Mouse (Mus musculus): ENCODE data around the gene Zkscan1. TPM values are rescaled to one million over a fixed set of nuclear protein-coding genes. Genes with fewer than 3 reads are reported as not detected.

Gene Zkscan1
- polyA plus RNA-seq, 1 experiment: 9.4 TPM

Other genes with a start within 250 kb of the Zkscan1 start
- 1.3 TPM in 1 of 2 replicates, not detected in the other for gene Pilra, start 248.8 kb upstream of the Zkscan1 start, polyA plus RNA-seq (2012; ENCODE audit: insufficient read depth, insufficient read length, missing spikeins)
- gene Pilrb1, start 227.0 kb upstream of the Zkscan1 start, polyA plus RNA-seq (2012; ENCODE audit: insufficient read depth, insufficient read length, missing spikeins): 1.0 and 1.4 TPM in 2 replicates
- gene Pilrb2, start 213.3 kb upstream of the Zkscan1 start, polyA plus RNA-seq (2012; ENCODE audit: insufficient read depth, insufficient read length, missing spikeins): 2.5 and 5.5 TPM in 2 replicates
- not detected in 2 replicates for gene Cyp3a13, start 163.5 kb upstream of the Zkscan1 start, polyA plus RNA-seq (2012; ENCODE audit: insufficient read depth, insufficient read length, missing spikeins)
- 0.24 TPM in 1 of 2 replicates, not detected in the other for gene Gjc3, start 122.0 kb upstream of the Zkscan1 start, polyA plus RNA-seq (2012; ENCODE audit: insufficient read depth, insufficient read length, missing spikeins)
- 2.9 TPM in 1 of 2 replicates, not detected in the other for gene Azgp1, start 103.6 kb upstream of the Zkscan1 start, polyA plus RNA-seq (2012; ENCODE audit: insufficient read depth, insufficient read length, missing spikeins)
- not detected in 2 replicates for gene Smok3a, start 63.8 kb upstream of the Zkscan1 start, polyA plus RNA-seq (2012; ENCODE audit: insufficient read depth, insufficient read length, missing spikeins)
- not detected in 2 replicates for gene Smok3b, start 63.7 kb upstream of the Zkscan1 start, polyA plus RNA-seq (2012; ENCODE audit: insufficient read depth, insufficient read length, missing spikeins)
- not detected in 2 replicates for gene Smok3c, start 31.9 kb upstream of the Zkscan1 start, polyA plus RNA-seq (2012; ENCODE audit: insufficient read depth, insufficient read length, missing spikeins)
- gene Zscan21, start 31.8 kb downstream of the Zkscan1 start, polyA plus RNA-seq (2012; ENCODE audit: insufficient read depth, insufficient read length, missing spikeins): 7.5 and 10.5 TPM in 2 replicates
- 6.6 and 6.8 TPM in 2 replicates for gene Zfp113, start 70.7 kb downstream of the Zkscan1 start, polyA plus RNA-seq (2012; ENCODE audit: insufficient read depth, insufficient read length, missing spikeins)
- gene Cops6, start 76.0 kb downstream of the Zkscan1 start, polyA plus RNA-seq (2012; ENCODE audit: insufficient read depth, insufficient read length, missing spikeins): 150 and 170 TPM in 2 replicates
- gene Ap4m1, start 86.9 kb downstream of the Zkscan1 start, polyA plus RNA-seq (2012; ENCODE audit: insufficient read depth, insufficient read length, missing spikeins): 12.0 and 12.4 TPM in 2 replicates
- gene Mcm7, start 87.3 kb downstream of the Zkscan1 start, polyA plus RNA-seq (2012; ENCODE audit: insufficient read depth, insufficient read length, missing spikeins): 8.5 and 10.4 TPM in 2 replicates
- gene Taf6, start 102.4 kb downstream of the Zkscan1 start, polyA plus RNA-seq (2012; ENCODE audit: insufficient read depth, insufficient read length, missing spikeins): 18.0 and 22.4 TPM in 2 replicates
- 8.0 and 11.0 TPM in 2 replicates for gene Cnpy4, start 102.4 kb downstream of the Zkscan1 start, polyA plus RNA-seq (2012; ENCODE audit: insufficient read depth, insufficient read length, missing spikeins)
- 4.6 and 5.8 TPM in 2 replicates for gene Mblac1, start 109.2 kb downstream of the Zkscan1 start, polyA plus RNA-seq (2012; ENCODE audit: insufficient read depth, insufficient read length, missing spikeins)
- not detected in 2 replicates for gene Nxpe5, start 140.8 kb downstream of the Zkscan1 start, polyA plus RNA-seq (2012; ENCODE audit: insufficient read depth, insufficient read length, missing spikeins)
- gene Lamtor4, start 170.4 kb downstream of the Zkscan1 start, polyA plus RNA-seq (2012; ENCODE audit: insufficient read depth, insufficient read length, missing spikeins): 102 and 115 TPM in 2 replicates
- 5.1 and 7.1 TPM in 2 replicates for gene BC037034, start 178.9 kb downstream of the Zkscan1 start, polyA plus RNA-seq (2012; ENCODE audit: insufficient read depth, insufficient read length, missing spikeins)
- not detected in 2 replicates for gene Gal3st4, start 187.8 kb downstream of the Zkscan1 start, polyA plus RNA-seq (2012; ENCODE audit: insufficient read depth, insufficient read length, missing spikeins)
- gene Gm43720, start 194.9 kb downstream of the Zkscan1 start, polyA plus RNA-seq (2012; ENCODE audit: insufficient read depth, insufficient read length, missing spikeins): not detected in 2 replicates
- not detected in 2 replicates for gene Gpc2, start 194.9 kb downstream of the Zkscan1 start, polyA plus RNA-seq (2012; ENCODE audit: insufficient read depth, insufficient read length, missing spikeins)
- not detected in 2 replicates for gene Stag3, start 195.2 kb downstream of the Zkscan1 start, polyA plus RNA-seq (2012; ENCODE audit: insufficient read depth, insufficient read length, missing spikeins)